Mouse (Mus musculus) macrophage (primary cell): ENCODE measurements around the gene Atg9b. TPM values are rescaled to one million over a fixed set of nuclear protein-coding genes. Genes with fewer than 3 reads are reported as not detected.

ENCODE experiments used
- H3K27ac ChIP-seq: fragments of 350-480 bp; formaldehyde crosslinking; 2 replicates; pipeline ENCODE4 v1.9.0; 2021
- H3K36me3 ChIP-seq: fragments of 350-480 bp; formaldehyde crosslinking; 2 replicates; pipeline ENCODE4 v1.9.0; 2021; ENCODE audit errors: inconsistent target
- H3K4me3 ChIP-seq: fragments of 350-480 bp; formaldehyde crosslinking; 2 replicates; pipeline ENCODE4 v1.9.0; 2021; ENCODE audit errors: inconsistent target
- H3K79me2 ChIP-seq: fragments of 350-480 bp; formaldehyde crosslinking; 2 replicates; pipeline ENCODE4 v1.9.0; 2021; ENCODE audit errors: inconsistent target
- WGBS: methylation state at CpG from one replicate; pipeline ENCODE4 v1.1.7; 2026; ENCODE audit warnings: inconsistent platforms; ENCODE audit not compliant: missing documents; 5-methylcytosine and 5-hydroxymethylcytosine counted together
- polyA plus RNA-seq: library from polyadenylated mRNA; stranded (reverse); fragments of 250-400 nt; gene quantifications from 3 replicates; pipeline ENCODE4 v1.2.4, GENCODE M21; 2018; ENCODE audit warnings: inconsistent platforms
- total RNA-seq, 78 experiments: library from RNA; depleted of rRNA; stranded (reverse); fragments of 250-400 nt; gene quantifications; 1 replicate in 9 of 78; 2 replicates in 24 of 78; 3 replicates in 43 of 78; 4 replicates in 2 of 78; pipeline ENCODE4 v1.2.4; 2018; ENCODE audit warnings: inconsistent platforms in 56 of 78

Atg9b gene
- total RNA-seq (2018; cell fraction: chromatin; rRNA removed) = 1 to 10 TPM in 10 of 26 experiments, under 1 TPM in 14, not detected in 2; 0.26 to 2.5 (median 0.83) TPM
- total RNA-seq (2018; cell fraction: cytosol; rRNA removed) = 1 to 10 TPM in 24 of 26 experiments, under 1 TPM in 2; 0.71 to 3.7 (median 2.0) TPM
- 1 to 10 TPM in 12 of 26 experiments, under 1 TPM in 14; 0.20 to 5.9 (median 0.96) TPM for total RNA-seq (2018; cell fraction: nucleus; rRNA removed)
- 0.67 to 4.7 TPM (median 1.4 TPM) in 3 replicates for polyA plus RNA-seq

- 96% methylated on average over 2 of the region's 7 CpGs for WGBS
- Histone ChIP-seq H3K27ac (peak within 1 kb of the TSS; percentile 83), H3K4me3 (no peak within 1 kb of the TSS), H3K36me3 (no peaks in the 10 kb centered on the region), H3K79me2 (no peaks in the 10 kb centered on the region; the same call in 1 of the 2 replicates)
These were observed at the start of gene Atg9b for GRCm38 (mm10) chr5:24391864-24392263. Atg9b (minus strand) TSS chr5:24392143.

DNA sequence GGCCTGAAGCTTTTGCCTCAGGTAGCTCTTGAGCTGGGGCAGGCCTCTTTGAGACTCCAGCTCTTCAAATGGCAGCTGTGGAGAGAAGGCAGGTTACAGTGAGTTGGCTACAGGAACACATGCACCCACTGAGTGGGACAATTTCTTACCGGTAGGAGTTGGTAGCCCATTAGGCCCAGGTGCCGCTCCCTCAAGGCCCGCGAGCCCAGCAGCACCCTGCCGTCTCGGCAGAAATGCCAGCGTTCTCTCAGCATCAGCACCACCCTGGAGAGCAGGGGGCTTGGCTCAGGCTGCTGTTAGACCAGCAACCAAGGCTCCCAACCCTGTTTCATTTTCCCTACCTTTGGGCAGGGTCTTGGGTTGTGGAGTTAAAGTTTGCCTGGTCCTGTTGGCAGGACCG lies 49.2 kb upstream of the Atg9b start:
- no peak overlapping the region for H3K4me3 ChIP-seq
- H3K27ac ChIP-seq = no peak overlapping the region
- 94% methylated on average over 8 of the region's 8 CpGs for WGBS
- peaks cover 10% of the 10 kb centered on the region for H3K79me2 ChIP-seq
- H3K36me3 ChIP-seq = peaks cover 55% of the 10 kb centered on the region

- 94% methylated on average over 7 of the region's 8 CpGs for WGBS
- H3K36me3 ChIP-seq = peaks cover 96% of the 10 kb centered on the region
- H3K4me3 ChIP-seq = no peak overlapping the region
- H3K27ac ChIP-seq = no peak overlapping the region
- H3K79me2 ChIP-seq = no peaks in the 10 kb centered on the region
These were observed 42.0 kb upstream of the Atg9b start for GRCm38 (mm10) chr5:24433993-24434392.

GRCm38 (mm10) chr5:24428596-24428995 lies 36.7 kb upstream of the Atg9b start:
- Histone ChIP-seq H3K36me3 (peaks cover 47% of the 10 kb centered on the region), H3K4me3 (no peak overlapping the region), H3K27ac (no peak overlapping the region)

GRCm38 (mm10) chr5:24427981-24428402 lies 36.0 kb upstream of the Atg9b start:
- 73% methylated on average over 10 of the region's 15 CpGs for WGBS
- H3K79me2 ChIP-seq = peaks cover 32% of the 10 kb centered on the region
- H3K36me3 ChIP-seq = peaks cover 41% of the 10 kb centered on the region
- H3K27ac ChIP-seq = no peak overlapping the region
- no peak overlapping the region for H3K4me3 ChIP-seq

More at GRCm38 (mm10) chr5:24428596-24428995, 36.7 kb upstream of the Atg9b start:
- WGBS = 88% methylated on average over 9 of the region's 9 CpGs
- H3K79me2 ChIP-seq = peaks cover 32% of the 10 kb centered on the region

- Histone ChIP-seq H3K36me3 (peaks cover 34% of the 10 kb centered on the region), H3K27ac (no peak overlapping the region), H3K79me2 (peaks cover 32% of the 10 kb centered on the region), H3K4me3 (no peak overlapping the region)
- 91% methylated on average over 12 of the region's 12 CpGs for WGBS
These were observed 35.3 kb upstream of the Atg9b start for GRCm38 (mm10) chr5:24427285-24427633.

DNA sequence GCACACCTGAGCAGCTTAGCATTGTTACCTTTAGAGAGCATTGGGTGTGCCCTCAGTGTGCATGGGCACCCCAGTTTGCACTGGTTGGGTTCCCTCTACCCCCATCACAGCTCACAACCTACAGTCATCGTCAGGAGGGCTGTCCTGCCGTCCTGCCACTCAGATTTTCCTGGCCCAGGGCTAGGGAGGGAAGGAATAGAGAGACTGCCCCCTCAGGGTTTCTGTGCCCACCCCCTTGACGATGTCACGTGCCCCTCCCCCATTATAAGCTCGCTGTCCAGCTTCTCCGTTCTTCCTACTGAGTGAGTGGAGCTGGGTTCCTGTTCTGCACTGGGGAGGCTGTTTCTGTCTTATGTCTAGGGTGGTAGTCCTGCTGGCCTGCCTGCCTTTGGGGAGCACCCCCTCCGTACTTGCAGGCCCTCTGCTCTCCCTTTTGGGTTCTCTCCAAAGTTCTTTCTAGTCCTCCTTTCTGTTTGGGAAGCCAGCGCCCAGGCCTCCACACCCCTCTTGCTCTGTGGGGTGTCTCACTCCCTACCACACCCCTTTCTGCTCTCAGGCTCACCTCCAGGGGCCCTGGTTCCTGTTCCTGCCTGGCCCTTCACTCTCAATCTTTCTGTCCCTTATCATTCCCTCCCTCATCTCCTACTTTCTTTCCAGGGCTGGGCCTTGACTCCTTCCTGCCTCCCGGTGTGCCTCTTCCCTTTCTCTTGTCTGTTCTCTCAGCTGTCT lies 34.8 kb upstream of the Atg9b start:
- Histone ChIP-seq H3K79me2 (peaks cover 32% of the 10 kb centered on the region), H3K36me3 (peaks cover 28% of the 10 kb centered on the region), H3K4me3 (peak overlapping the region; percentile 87), H3K27ac (peak overlapping the region; percentile 59; the same call in 1 of the 2 replicates)
- 38% methylated on average over 9 of the region's 9 CpGs for WGBS

GRCm38 (mm10) chr5:24426037-24426432 lies 34.1 kb upstream of the Atg9b start:
- 20% methylated on average over 10 of the region's 10 CpGs for WGBS
- Histone ChIP-seq H3K27ac (peak overlapping the region; percentile 59), H3K36me3 (peaks cover 24% of the 10 kb centered on the region), H3K4me3 (peak overlapping the region; percentile 87), H3K79me2 (peaks cover 32% of the 10 kb centered on the region)

DNA sequence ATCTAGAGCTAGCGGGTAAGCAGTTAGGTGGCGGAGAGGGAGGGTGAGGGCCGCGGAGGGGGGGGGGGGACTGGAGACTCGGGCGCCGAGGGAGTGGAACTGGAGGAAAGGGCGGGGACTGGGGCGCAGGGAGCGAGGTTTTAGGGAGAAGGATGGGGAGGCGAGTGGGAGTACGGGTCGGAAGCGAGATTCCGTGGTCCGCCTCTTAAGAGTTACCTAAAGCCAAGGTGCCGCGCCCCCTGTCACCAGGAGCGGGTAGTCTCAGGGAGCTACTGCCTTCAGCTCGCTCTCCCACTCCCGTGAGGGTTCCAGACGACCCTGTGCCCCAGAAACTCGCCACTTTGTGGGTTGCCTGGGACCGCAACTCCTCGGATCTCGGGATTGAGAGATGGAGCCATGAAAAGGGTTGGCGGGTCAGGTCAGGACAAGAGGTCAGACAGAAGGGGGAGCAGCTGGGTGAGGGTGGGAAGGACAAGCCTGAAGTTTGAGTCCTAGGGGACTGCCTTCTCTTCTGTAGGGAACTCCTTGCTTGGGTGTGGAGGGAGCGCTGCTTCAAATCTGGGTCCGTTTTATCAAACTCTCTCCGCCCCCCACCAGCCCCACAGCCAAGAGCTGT lies 33.6 kb upstream of the Atg9b start:
- peak overlapping the region; percentile 87 for H3K4me3 ChIP-seq
- H3K79me2 ChIP-seq = peaks cover 32% of the 10 kb centered on the region
- 2% methylated on average over 27 of the region's 30 CpGs for WGBS
- H3K36me3 ChIP-seq = peaks cover 24% of the 10 kb centered on the region
- H3K27ac ChIP-seq = peak overlapping the region; percentile 59

GRCm38 (mm10) chr5:24424861-24425411 lies 33.0 kb upstream of the Atg9b start:
- H3K27ac ChIP-seq = peak overlapping the region; percentile 94
- peaks cover 32% of the 10 kb centered on the region for H3K79me2 ChIP-seq
- 2% methylated on average over 34 of the region's 60 CpGs for WGBS
- peaks cover 23% of the 10 kb centered on the region for H3K36me3 ChIP-seq
- peak overlapping the region; percentile 87 for H3K4me3 ChIP-seq

GRCm38 (mm10) chr5:24424004-24424781 lies 32.2 kb upstream of the Atg9b start:
- 10% methylated on average over 21 of the region's 21 CpGs for WGBS
- peak overlapping the region; percentile 85 for H3K4me3 ChIP-seq
- peaks cover 32% of the 10 kb centered on the region for H3K79me2 ChIP-seq
- H3K36me3 ChIP-seq = peaks cover 23% of the 10 kb centered on the region; the same call in 1 of the 2 replicates
- peak overlapping the region; percentile 94 for H3K27ac ChIP-seq

- Histone ChIP-seq H3K79me2 (peaks cover 31% of the 10 kb centered on the region), H3K4me3 (peak within 1 kb of the TSS; percentile 85), H3K27ac (peak within 1 kb of the TSS; percentile 94), H3K36me3 (peaks cover 28% of the 10 kb centered on the region; the same call in 1 of the 2 replicates)
- WGBS = under 1% methylated on average over 46 of the region's 46 CpGs
These were observed 31.4 kb upstream of the Atg9b start, which contains the start of the genes Cdk5 and Slc4a2 for GRCm38 (mm10) chr5:24423129-24424003. Cdk5 (minus strand) TSS chr5:24423530. Slc4a2 (plus strand) TSS chr5:24423837.

DNA sequence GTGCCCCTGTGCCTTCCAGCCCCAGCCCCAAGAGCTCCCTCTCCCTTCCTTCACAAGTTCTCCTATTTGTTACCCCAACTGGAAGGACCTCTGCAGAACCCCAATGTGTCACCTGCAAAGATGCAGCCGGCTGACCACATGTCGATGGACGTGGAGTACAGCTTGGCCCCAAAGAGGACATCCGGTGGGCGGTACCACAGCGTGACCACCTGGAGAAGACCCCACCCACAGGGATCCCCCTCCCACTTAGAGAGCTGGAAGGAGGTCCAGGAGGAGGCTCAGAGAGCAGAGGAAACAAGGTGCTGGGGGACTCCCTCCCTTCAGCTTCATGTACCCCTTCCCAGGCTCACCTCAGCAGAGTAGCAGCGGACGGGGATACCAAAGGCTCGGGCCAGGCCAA lies 28.4 kb upstream of the Atg9b start:
- no peak overlapping the region for H3K27ac ChIP-seq
- H3K4me3 ChIP-seq = no peak overlapping the region
- peaks cover 28% of the 10 kb centered on the region; the same call in 1 of the 2 replicates for H3K36me3 ChIP-seq
- H3K79me2 ChIP-seq = peaks cover 1% of the 10 kb centered on the region; the same call in 1 of the 2 replicates
- WGBS = 93% methylated on average over 9 of the region's 9 CpGs
